Mouse (Mus musculus): ENCODE data around the gene Rbck1. TPM values are rescaled to one million over a fixed set of nuclear protein-coding genes. Genes with fewer than 3 reads are reported as not detected.

The Rbck1 gene
- polyA plus RNA-seq, 1 experiment from 2014 or later = 65.3 TPM

Other genes with a start within 250 kb of the Rbck1 start
- gene Srxn1, start 227.1 kb downstream of the Rbck1 start, polyA plus RNA-seq (2016; fragmentation: Nextera tagmentation; extraction: Ambion mirVana) = 9.4 and 9.6 TPM in 2 replicates
- 4.1 and 4.7 TPM in 2 replicates for gene Tcf15, start 189.1 kb downstream of the Rbck1 start, polyA plus RNA-seq (2016; fragmentation: Nextera tagmentation; extraction: Ambion mirVana)
- 63.2 and 69.2 TPM in 2 replicates for gene Csnk2a1, start 105.8 kb downstream of the Rbck1 start, polyA plus RNA-seq (2016; fragmentation: Nextera tagmentation; extraction: Ambion mirVana)
- 33.6 and 37.5 TPM in 2 replicates for gene Tbc1d20, start 38.8 kb downstream of the Rbck1 start, polyA plus RNA-seq (2016; fragmentation: Nextera tagmentation; extraction: Ambion mirVana)
- gene Trib3, start 11.4 kb upstream of the Rbck1 start, polyA plus RNA-seq (2016; fragmentation: Nextera tagmentation; extraction: Ambion mirVana) = 8.5 and 10.1 TPM in 2 replicates
- gene Nrsn2, start 44.0 kb upstream of the Rbck1 start, polyA plus RNA-seq (2016; fragmentation: Nextera tagmentation; extraction: Ambion mirVana) = 3.4 and 3.8 TPM in 2 replicates
- 11.5 TPM in 2 replicates for gene Sox12, start 65.4 kb upstream of the Rbck1 start, polyA plus RNA-seq (2016; fragmentation: Nextera tagmentation; extraction: Ambion mirVana)
- 61.4 and 64.9 TPM in 2 replicates for gene Zcchc3, start 82.4 kb upstream of the Rbck1 start, polyA plus RNA-seq (2016; fragmentation: Nextera tagmentation; extraction: Ambion mirVana)
- gene 6820408C15Rik, start 82.9 kb upstream of the Rbck1 start, polyA plus RNA-seq (2016; fragmentation: Nextera tagmentation; extraction: Ambion mirVana) = 1.7 and 2.1 TPM in 2 replicates
- gene Defb23, start 132.0 kb upstream of the Rbck1 start, polyA plus RNA-seq (2016; fragmentation: Nextera tagmentation; extraction: Ambion mirVana) = not detected in 2 replicates
- gene Defb20, start 144.4 kb upstream of the Rbck1 start, polyA plus RNA-seq (2016; fragmentation: Nextera tagmentation; extraction: Ambion mirVana) = not detected in 2 replicates
- not detected in 2 replicates for gene Defb22, start 157.5 kb upstream of the Rbck1 start, polyA plus RNA-seq (2016; fragmentation: Nextera tagmentation; extraction: Ambion mirVana)
- gene Defb26, start 179.0 kb upstream of the Rbck1 start, polyA plus RNA-seq (2016; fragmentation: Nextera tagmentation; extraction: Ambion mirVana) = not detected in 2 replicates
- not detected in 2 replicates for gene Defb28, start 185.6 kb upstream of the Rbck1 start, polyA plus RNA-seq (2016; fragmentation: Nextera tagmentation; extraction: Ambion mirVana)
- gene Defb29, start 207.4 kb upstream of the Rbck1 start, polyA plus RNA-seq (2016; fragmentation: Nextera tagmentation; extraction: Ambion mirVana) = not detected in 2 replicates
- not detected in 2 replicates for gene Gm17416, start 236.7 kb upstream of the Rbck1 start, polyA plus RNA-seq (2016; fragmentation: Nextera tagmentation; extraction: Ambion mirVana)
- gene Defb21, start 240.1 kb upstream of the Rbck1 start, polyA plus RNA-seq (2016; fragmentation: Nextera tagmentation; extraction: Ambion mirVana) = not detected in 2 replicates
- gene Defb19, start 247.7 kb upstream of the Rbck1 start, polyA plus RNA-seq (2016; fragmentation: Nextera tagmentation; extraction: Ambion mirVana) = 0.88 and 0.98 TPM in 2 replicates